Mouse (Mus musculus): ENCODE data around the gene Gng7. TPM values are rescaled to one million over a fixed set of nuclear protein-coding genes. Genes with fewer than 3 reads are reported as not detected.

Gng7 gene
- polyA plus RNA-seq, 1 experiment, result 1.9 TPM

GRCm38 (mm10) chr10:80999362-81000196 is 15.2 kb downstream of the Gng7 start:
- 17% methylated on average over 37 of the region's 37 CpGs for WGBS

DNA sequence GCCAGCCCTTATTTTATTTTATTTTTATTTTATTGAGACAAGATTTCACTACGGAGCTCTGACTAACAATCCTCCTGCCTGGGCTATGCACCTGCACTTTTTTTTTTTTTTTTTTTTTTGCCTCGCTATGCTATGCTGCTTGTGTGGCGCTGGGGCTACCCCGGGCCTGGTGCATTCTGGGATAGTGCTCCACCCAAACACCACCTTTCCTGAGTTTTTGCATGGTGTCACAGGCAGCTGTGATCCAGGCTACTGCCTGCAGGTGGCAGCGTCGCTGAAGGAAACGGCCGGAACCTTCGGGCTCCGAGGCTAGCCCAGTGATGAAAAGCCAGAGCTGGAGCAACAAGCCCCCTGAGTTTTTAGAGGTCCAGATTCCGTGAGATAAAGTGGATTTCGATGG is 16.0 kb downstream of the Gng7 start:
- WGBS, result 5% methylated on average over 12 of the region's 12 CpGs
- H3K27ac ChIP-seq (ENCODE audit: insufficient read depth, low read depth, low read length), result no peak overlapping the region
- no peaks in the 10 kb centered on the region for H3K36me3 ChIP-seq (ENCODE audit: control insufficient read depth, insufficient read depth, low read length)
- H3K4me1 ChIP-seq (ENCODE audit: control insufficient read depth, insufficient read depth, low read length), result 0 out of 2 replicates have a peak, but pooled peaks cover 3% of the 10 kb centered on the region
- no peak overlapping the region for H3K4me3 ChIP-seq (ENCODE audit: insufficient read depth, low read depth, low read length)
- TF ChIP-seq CTCF (conservative IDR thresholded peaks at IDR 0.05; ENCODE audit: insufficient read depth, insufficient read length, low read depth, low read length), result peak; percentile 68
- no peak for TF ChIP-seq POLR2A (IDR thresholded peaks at IDR 0.05; ENCODE audit: low read depth, low read length)
- DNase-seq, result peak; percentile 61
- H3K27me3 ChIP-seq (replicated peaks; ENCODE audit: control insufficient read depth, insufficient read depth, low read length), result no peaks in the 10 kb centered on the region

More at GRCm38 (mm10) chr10:80999362-81000196, 15.2 kb downstream of the Gng7 start:
- Histone ChIP-seq H3K4me3 (ENCODE audit: insufficient read depth, low read depth, low read length) (no peak overlapping the region), H3K27ac (ENCODE audit: insufficient read depth, low read depth, low read length) (no peak overlapping the region), H3K27me3 (replicated peaks; ENCODE audit: control insufficient read depth, insufficient read depth, low read length) (no peaks in the 10 kb centered on the region), H3K36me3 (ENCODE audit: control insufficient read depth, insufficient read depth, low read length) (no peaks in the 10 kb centered on the region), H3K4me1 (ENCODE audit: control insufficient read depth, insufficient read depth, low read length) (0 out of 2 replicates have a peak, but pooled peaks cover 3% of the 10 kb centered on the region)
- no peak for TF ChIP-seq POLR2A (IDR thresholded peaks at IDR 0.05; ENCODE audit: low read depth, low read length)
- TF ChIP-seq CTCF (conservative IDR thresholded peaks at IDR 0.05; ENCODE audit: insufficient read depth, insufficient read length, low read depth, low read length), result peak; percentile 95
- DNase-seq, result peak; percentile 89

DNA sequence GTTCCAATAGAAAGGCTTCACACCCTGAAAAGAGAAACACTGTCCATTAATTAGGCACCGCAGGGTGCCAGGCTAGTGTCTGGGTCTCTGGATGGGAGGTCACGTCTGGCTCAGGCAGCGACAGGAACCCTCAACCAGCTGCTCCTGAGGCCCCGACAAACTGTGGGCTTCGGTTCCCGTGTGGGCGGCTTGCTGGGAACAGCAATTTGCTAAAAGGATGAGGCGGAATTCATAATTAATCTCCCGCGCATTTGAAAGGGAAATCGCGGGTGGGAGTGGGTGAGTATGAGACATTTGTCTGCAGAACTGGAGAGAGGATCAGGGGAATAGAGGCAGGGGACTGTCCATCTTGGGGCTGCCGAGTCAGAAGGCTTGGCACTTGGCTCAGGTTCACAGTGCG is 16.7 kb downstream of the Gng7 start:
- Histone ChIP-seq H3K36me3 (ENCODE audit: control insufficient read depth, insufficient read depth, low read length) (no peaks in the 10 kb centered on the region), H3K27me3 (replicated peaks; ENCODE audit: control insufficient read depth, insufficient read depth, low read length) (no peaks in the 10 kb centered on the region), H3K4me3 (ENCODE audit: insufficient read depth, low read depth, low read length) (no peak overlapping the region), H3K4me1 (ENCODE audit: control insufficient read depth, insufficient read depth, low read length) (0 out of 2 replicates have a peak, but pooled peaks cover 3% of the 10 kb centered on the region), H3K27ac (ENCODE audit: insufficient read depth, low read depth, low read length) (no peak overlapping the region)
- 43% methylated on average over 14 of the region's 14 CpGs for WGBS
- TF ChIP-seq POLR2A (IDR thresholded peaks at IDR 0.05; ENCODE audit: low read depth, low read length) (no peak), CTCF (conservative IDR thresholded peaks at IDR 0.05; ENCODE audit: insufficient read depth, insufficient read length, low read depth, low read length) (no peak)
- no peak for DNase-seq

DNA sequence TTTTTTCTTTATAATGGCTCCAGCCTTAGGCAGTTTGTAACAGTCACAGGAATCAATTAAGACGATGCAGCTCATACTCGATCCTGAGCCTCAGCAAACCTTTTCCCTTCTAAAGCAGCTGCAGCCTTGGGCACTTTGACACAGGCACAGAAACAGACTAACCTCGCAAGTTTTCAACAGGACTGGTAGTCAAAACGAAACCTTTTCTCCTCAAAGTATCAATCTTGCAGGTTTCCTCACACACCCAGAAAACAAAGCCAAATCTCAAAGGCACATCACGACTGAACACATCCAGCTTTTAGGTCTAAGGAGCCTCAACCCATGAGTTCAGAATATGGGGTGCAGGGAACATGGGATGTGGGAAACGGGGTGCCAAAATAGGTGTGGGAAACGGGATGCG is 17.4 kb downstream of the Gng7 start:
- no peak for DNase-seq
- no peaks in the 10 kb centered on the region for H3K36me3 ChIP-seq (ENCODE audit: control insufficient read depth, insufficient read depth, low read length)
- H3K4me3 ChIP-seq (ENCODE audit: insufficient read depth, low read depth, low read length), result no peak overlapping the region
- 85% methylated on average over 8 of the region's 8 CpGs for WGBS
- H3K27ac ChIP-seq (ENCODE audit: insufficient read depth, low read depth, low read length), result no peak overlapping the region
- 0 out of 2 replicates have a peak, but pooled peaks cover 3% of the 10 kb centered on the region for H3K4me1 ChIP-seq (ENCODE audit: control insufficient read depth, insufficient read depth, low read length)
- no peaks in the 10 kb centered on the region for H3K27me3 ChIP-seq (replicated peaks; ENCODE audit: control insufficient read depth, insufficient read depth, low read length)
- TF ChIP-seq CTCF (conservative IDR thresholded peaks at IDR 0.05; ENCODE audit: insufficient read depth, insufficient read length, low read depth, low read length) (no peak), POLR2A (IDR thresholded peaks at IDR 0.05; ENCODE audit: low read depth, low read length) (no peak)

GRCm38 (mm10) chr10:80996501-80996900 is 18.2 kb downstream of the Gng7 start:
- no peak for TF ChIP-seq CTCF (conservative IDR thresholded peaks at IDR 0.05; ENCODE audit: insufficient read depth, insufficient read length, low read depth, low read length)
- 96% methylated on average over 8 of the region's 8 CpGs for WGBS
- H3K4me3 ChIP-seq (ENCODE audit: insufficient read depth, low read depth, low read length), result no peak overlapping the region
- H3K36me3 ChIP-seq (ENCODE audit: control insufficient read depth, insufficient read depth, low read length), result no peaks in the 10 kb centered on the region
- no peak for DNase-seq
- no peaks in the 10 kb centered on the region for H3K27me3 ChIP-seq (replicated peaks; ENCODE audit: control insufficient read depth, insufficient read depth, low read length)
- H3K4me1 ChIP-seq (ENCODE audit: control insufficient read depth, insufficient read depth, low read length), result peaks cover 3% of the 10 kb centered on the region; the same call in 1 of the 2 replicates
- no peak overlapping the region for H3K27ac ChIP-seq (ENCODE audit: insufficient read depth, low read depth, low read length)

- DNase-seq, result peak; percentile 78
- no peak for TF ChIP-seq POLR2A (IDR thresholded peaks at IDR 0.05; ENCODE audit: low read depth, low read length)
- peak; percentile 99 for TF ChIP-seq CTCF (conservative IDR thresholded peaks at IDR 0.05; ENCODE audit: insufficient read depth, insufficient read length, low read depth, low read length)
- H3K4me3 ChIP-seq (ENCODE audit: insufficient read depth, low read depth, low read length), result no peak overlapping the region
- no peak overlapping the region for H3K27ac ChIP-seq (ENCODE audit: insufficient read depth, low read depth, low read length)
- no peaks in the 10 kb centered on the region for H3K27me3 ChIP-seq (replicated peaks; ENCODE audit: control insufficient read depth, insufficient read depth, low read length)
- no peaks in the 10 kb centered on the region for H3K36me3 ChIP-seq (ENCODE audit: control insufficient read depth, insufficient read depth, low read length)
- 11% methylated on average over 21 of the region's 21 CpGs for WGBS
- peaks cover 5% of the 10 kb centered on the region; the same call in 1 of the 2 replicates for H3K4me1 ChIP-seq (ENCODE audit: control insufficient read depth, insufficient read depth, low read length)
Measured at GRCm38 (mm10) chr10:80995091-80995632, 19.6 kb downstream of the Gng7 start.

GRCm38 (mm10) chr10:80994621-80995020 is 20.1 kb downstream of the Gng7 start:
- no peak for TF ChIP-seq CTCF (conservative IDR thresholded peaks at IDR 0.05; ENCODE audit: insufficient read depth, insufficient read length, low read depth, low read length)
- no peak for TF ChIP-seq POLR2A (IDR thresholded peaks at IDR 0.05; ENCODE audit: low read depth, low read length)
- Histone ChIP-seq H3K4me3 (ENCODE audit: insufficient read depth, low read depth, low read length) (no peak overlapping the region), H3K27me3 (replicated peaks; ENCODE audit: control insufficient read depth, insufficient read depth, low read length) (no peaks in the 10 kb centered on the region), H3K27ac (ENCODE audit: insufficient read depth, low read depth, low read length) (no peak overlapping the region), H3K36me3 (ENCODE audit: control insufficient read depth, insufficient read depth, low read length) (no peaks in the 10 kb centered on the region), H3K4me1 (ENCODE audit: control insufficient read depth, insufficient read depth, low read length) (peaks cover 4% of the 10 kb centered on the region; the same call in 1 of the 2 replicates)
- no peak for DNase-seq
- 54% methylated on average over 4 of the region's 4 CpGs for WGBS

Data from kidney, adult 2 months (tissue).